Mouse (Mus musculus) intestine, postnatal 0 days (tissue): ENCODE results near the gene Dlg5. TPM values are rescaled to one million over a fixed set of nuclear protein-coding genes. Genes with fewer than 3 reads are reported as not detected.

Experiments used
- ATAC-seq: fragments of 200-750 bp; cut with Nextera tagmentation; 2 replicates; pipeline ENCODE4 v1.8.0; 2017; ENCODE audit warnings: mild to moderate bottlenecking, moderate TSS enrichment, moderate library complexity
- H3K27ac ChIP-seq: fragments of 300-500 bp; sonication (generic); 2 replicates; pipeline ENCODE4 v1.5.1; 2014; ENCODE audit warnings: mild to moderate bottlenecking, low read depth, low read length, moderate library complexity
- H3K27me3 ChIP-seq: fragments of 300-500 bp; sonication (generic); replicated peaks from 2 replicates; pipeline ENCODE4 v1.6.1; 2014; ENCODE audit warnings: low read length, mixed read lengths; ENCODE audit not compliant: control insufficient read depth, insufficient read depth
- H3K36me3 ChIP-seq: fragments of 300-500 bp; sonication (generic); 2 replicates; pipeline ENCODE4 v1.6.1; 2014; ENCODE audit warnings: mild to moderate bottlenecking, moderate library complexity; ENCODE audit not compliant: control insufficient read depth, insufficient read depth
- H3K4me1 ChIP-seq: fragments of 300-500 bp; sonication (generic); replicated peaks from 2 replicates; pipeline ENCODE4 v1.6.1; 2014; ENCODE audit warnings: antibody characterized with exemption, low read length, mixed read lengths; ENCODE audit not compliant: control insufficient read depth, insufficient read depth
- H3K4me2 ChIP-seq: fragments of 300-500 bp; sonication (generic); replicated peaks from 2 replicates; pipeline ENCODE4 v1.6.1; 2014; ENCODE audit warnings: low read depth, mild to moderate bottlenecking, moderate library complexity
- H3K4me3 ChIP-seq: fragments of 300-500 bp; sonication (generic); 2 replicates; pipeline ENCODE4 v1.5.1; 2014; ENCODE audit warnings: low read depth, low read length
- H3K9ac ChIP-seq: fragments of 300-500 bp; sonication (generic); 2 replicates; pipeline ENCODE4 v1.6.1; 2014; ENCODE audit warnings: mild to moderate bottlenecking, low read depth, low read length
- H3K9me3 ChIP-seq: fragments of 300-500 bp; sonication (generic); 2 replicates; pipeline ENCODE4 v1.6.1; 2016; ENCODE audit warnings: mixed run types; ENCODE audit not compliant: control insufficient read depth
- CTCF ChIP-seq: sonication (generic); IDR thresholded peaks from 2 replicates; pipeline ENCODE4 v1.5.1; 2016; ENCODE audit warnings: low read depth, mild to moderate bottlenecking, control low read depth, antibody characterized with exemption, moderate library complexity
- WGBS: fragments of 180-500 bp; shearing (Covaris S2); extraction: QIAGEN DNeasy Blood & Tissue Kit; methylation state at CpG from one replicate; pipeline ENCODE4 v1.1.7; 2014; 5-methylcytosine and 5-hydroxymethylcytosine counted together
- polyA plus RNA-seq: library from polyadenylated mRNA; unstranded; fragments of >200 nt; fragmentation: Nextera tagmentation; extraction: Ambion mirVana; gene quantifications from 2 replicates; pipeline ENCODE4 v1.2.1, GENCODE M21; 2015

Gene Dlg5
- 5.0 and 5.5 TPM in 2 replicates for polyA plus RNA-seq

GRCm38 (mm10) chr14:24245177-24246081 is at the start of gene Dlg5:
Dlg5 (minus strand) TSS chr14:24245920.
- peak within 1 kb of the TSS; percentile 88 for H3K4me3 ChIP-seq
- no peak for TF ChIP-seq CTCF
- 0 out of 2 replicates have a peak, but pooled peaks cover 4% of the 10 kb centered on the region for H3K4me1 ChIP-seq
- peak; percentile 76 for ATAC-seq
- H3K27ac ChIP-seq: peak within 1 kb of the TSS; percentile 93
- H3K9me3 ChIP-seq: no peaks in the 10 kb centered on the region
- H3K4me2 ChIP-seq: peak within 1 kb of the TSS; percentile 89
- WGBS: under 1% methylated on average over 60 of the region's 98 CpGs
- H3K36me3 ChIP-seq: no peaks in the 10 kb centered on the region; the same call in 1 of the 2 replicates
- no peaks in the 10 kb centered on the region for H3K27me3 ChIP-seq
- H3K9ac ChIP-seq: peak within 1 kb of the TSS; percentile 91

GRCm38 (mm10) chr14:24293631-24294030 is 47.9 kb upstream of the Dlg5 start:
- no peak for ATAC-seq
- H3K9me3 ChIP-seq: no peaks in the 10 kb centered on the region
- no peaks in the 10 kb centered on the region for H3K36me3 ChIP-seq
- no peak for TF ChIP-seq CTCF
- no peaks in the 10 kb centered on the region for H3K4me1 ChIP-seq
- no peak overlapping the region for H3K27ac ChIP-seq
- no peak overlapping the region for H3K4me2 ChIP-seq
- no peak overlapping the region for H3K9ac ChIP-seq
- no peaks in the 10 kb centered on the region for H3K27me3 ChIP-seq
- no peak overlapping the region for H3K4me3 ChIP-seq
- WGBS: 63% methylated on average over 5 of the region's 5 CpGs

- no peak within 1 kb of the TSS for H3K4me2 ChIP-seq
- no peak within 1 kb of the TSS for H3K4me3 ChIP-seq
- H3K36me3 ChIP-seq: no peaks in the 10 kb centered on the region
- no peak within 1 kb of the TSS for H3K27ac ChIP-seq
- H3K27me3 ChIP-seq: no peaks in the 10 kb centered on the region
- no peaks in the 10 kb centered on the region for H3K4me1 ChIP-seq
- no peak for ATAC-seq
- H3K9me3 ChIP-seq: no peaks in the 10 kb centered on the region
- TF ChIP-seq CTCF: no peak
- WGBS: 49% methylated on average over 3 of the region's 3 CpGs
- no peak within 1 kb of the TSS for H3K9ac ChIP-seq
Observed at GRCm38 (mm10) chr14:24292914-24293313, 47.2 kb upstream of the Dlg5 start, which contains the start of gene E330034G19Rik. E330034G19Rik (plus strand) TSS chr14:24293214.

GRCm38 (mm10) chr14:24290726-24291125 is 45.0 kb upstream of the Dlg5 start:
- no peak for TF ChIP-seq CTCF
- H3K27me3 ChIP-seq: no peaks in the 10 kb centered on the region
- no peaks in the 10 kb centered on the region for H3K4me1 ChIP-seq
- no peak overlapping the region for H3K4me2 ChIP-seq
- no peak overlapping the region for H3K4me3 ChIP-seq
- H3K36me3 ChIP-seq: no peaks in the 10 kb centered on the region
- no peaks in the 10 kb centered on the region for H3K9me3 ChIP-seq
- no peak overlapping the region for H3K27ac ChIP-seq
- H3K9ac ChIP-seq: no peak overlapping the region
- no peak for ATAC-seq

- Histone ChIP-seq H3K4me1 (no peaks in the 10 kb centered on the region), H3K4me3 (no peak overlapping the region), H3K27me3 (no peaks in the 10 kb centered on the region), H3K4me2 (no peak overlapping the region), H3K9ac (no peak overlapping the region), H3K27ac (no peak overlapping the region), H3K9me3 (no peaks in the 10 kb centered on the region), H3K36me3 (no peaks in the 10 kb centered on the region)
- no peak for ATAC-seq
- TF ChIP-seq CTCF: no peak
- WGBS: 63% methylated on average over 4 of the region's 4 CpGs
Observed at GRCm38 (mm10) chr14:24286136-24286535, 40.4 kb upstream of the Dlg5 start.

GRCm38 (mm10) chr14:24282276-24282675 is 36.6 kb upstream of the Dlg5 start:
- Histone ChIP-seq H3K27me3 (no peaks in the 10 kb centered on the region), H3K36me3 (no peaks in the 10 kb centered on the region), H3K4me3 (no peak overlapping the region), H3K4me1 (no peaks in the 10 kb centered on the region), H3K27ac (no peak overlapping the region), H3K9ac (no peak overlapping the region), H3K9me3 (no peaks in the 10 kb centered on the region), H3K4me2 (no peak overlapping the region)
- ATAC-seq: no peak
- TF ChIP-seq CTCF: 0 out of 2 replicates have a peak, but pooled peaks have one; percentile 30
- WGBS: 66% methylated on average over 3 of the region's 3 CpGs
